Mouse (Mus musculus) limb, embryonic 14.5 days (tissue): ENCODE results near the gene Mtfp1. TPM values are rescaled to one million over a fixed set of nuclear protein-coding genes. Genes with fewer than 3 reads are reported as not detected.
"Not testable (repeated sequence)": the region's sequence is repeated elsewhere in the genome, so short reads cannot be mapped to it uniquely, and the experiment has no call there.

Source experiments
- ATAC-seq: fragments of 200-750 bp; cut with Nextera tagmentation; 2 replicates; pipeline ENCODE4 v1.8.0; 2017; ENCODE audit warnings: low read depth, moderate number of reproducible peaks, moderate TSS enrichment; ENCODE audit not compliant: low FRiP score
- DNase-seq: peaks from one replicate; pipeline ENCODE4 v3.0.0-alpha.2; 2015; ENCODE audit warnings: low spot score
- H3K27ac ChIP-seq: fragments of 300-500 bp; sonication (generic); replicated peaks from 2 replicates; pipeline ENCODE4 v1.5.1; 2014; ENCODE audit warnings: low read depth, mild to moderate bottlenecking, low read length, moderate library complexity, mixed read lengths
- H3K27me3 ChIP-seq: fragments of 300-500 bp; sonication (generic); 2 replicates; pipeline ENCODE4 v1.6.1; 2014; ENCODE audit warnings: low read length, mixed read lengths; ENCODE audit not compliant: control insufficient read depth, insufficient read depth
- H3K36me3 ChIP-seq: fragments of 300-500 bp; sonication (generic); 2 replicates; pipeline ENCODE4 v1.6.1; 2014; ENCODE audit warnings: mild to moderate bottlenecking, low read length, moderate library complexity, mixed read lengths; ENCODE audit not compliant: control insufficient read depth, insufficient read depth
- H3K4me1 ChIP-seq: fragments of 300-500 bp; sonication (generic); 2 replicates; pipeline ENCODE4 v1.6.1; 2014; ENCODE audit warnings: antibody characterized with exemption, low read length, mixed read lengths; ENCODE audit not compliant: control insufficient read depth, insufficient read depth
- H3K4me2 ChIP-seq: fragments of 300-500 bp; sonication (generic); replicated peaks from 2 replicates; pipeline ENCODE4 v1.6.1; 2014; ENCODE audit warnings: low read depth, mild to moderate bottlenecking, low read length, moderate library complexity; ENCODE audit not compliant: severe bottlenecking
- H3K4me3 ChIP-seq: fragments of 300-500 bp; sonication (generic); replicated peaks from 2 replicates; pipeline ENCODE4 v1.5.1; 2014; ENCODE audit warnings: low read length
- H3K9ac ChIP-seq: fragments of 300-500 bp; sonication (generic); 2 replicates; pipeline ENCODE4 v1.6.1; 2014; ENCODE audit warnings: mild to moderate bottlenecking, low read depth, low read length, moderate library complexity; ENCODE audit not compliant: severe bottlenecking
- H3K9me3 ChIP-seq: fragments of 300-500 bp; sonication (generic); 2 replicates; pipeline ENCODE4 v1.6.1; 2016; ENCODE audit warnings: low read length; ENCODE audit not compliant: control insufficient read depth
- POLR2A ChIP-seq: fragments of 200-500 bp; IDR thresholded peaks from 2 replicates; pipeline ENCODE4 v1.8.0; 2012; ENCODE audit warnings: inconsistent platforms, mild to moderate bottlenecking, moderate library complexity, borderline replicate concordance; ENCODE audit not compliant: insufficient read depth, insufficient read length; ENCODE audit errors: extremely low read depth
- WGBS: fragments of 180-500 bp; shearing (Covaris S2); extraction: QIAGEN DNeasy Blood & Tissue Kit; methylation state at CpG from one replicate; pipeline ENCODE4 v1.1.7; 2014; 5-methylcytosine and 5-hydroxymethylcytosine counted together
- polyA plus RNA-seq, 2 experiments: library from polyadenylated mRNA; depleted of rRNA in 1 of 2; stranded (reverse) in 1 of 2; unstranded in 1 of 2; fragments of >200 nt; fragmentation: Nextera tagmentation in 1 of 2; extraction: Ambion mirVana in 1 of 2; gene quantifications; 2 replicates each; pipeline versions ENCODE4 v1.2.1 to v1.2.3; 2012 to 2014

The Mtfp1 gene
- polyA plus RNA-seq, 2 experiments = 4.7 to 5.3 TPM

DNA sequence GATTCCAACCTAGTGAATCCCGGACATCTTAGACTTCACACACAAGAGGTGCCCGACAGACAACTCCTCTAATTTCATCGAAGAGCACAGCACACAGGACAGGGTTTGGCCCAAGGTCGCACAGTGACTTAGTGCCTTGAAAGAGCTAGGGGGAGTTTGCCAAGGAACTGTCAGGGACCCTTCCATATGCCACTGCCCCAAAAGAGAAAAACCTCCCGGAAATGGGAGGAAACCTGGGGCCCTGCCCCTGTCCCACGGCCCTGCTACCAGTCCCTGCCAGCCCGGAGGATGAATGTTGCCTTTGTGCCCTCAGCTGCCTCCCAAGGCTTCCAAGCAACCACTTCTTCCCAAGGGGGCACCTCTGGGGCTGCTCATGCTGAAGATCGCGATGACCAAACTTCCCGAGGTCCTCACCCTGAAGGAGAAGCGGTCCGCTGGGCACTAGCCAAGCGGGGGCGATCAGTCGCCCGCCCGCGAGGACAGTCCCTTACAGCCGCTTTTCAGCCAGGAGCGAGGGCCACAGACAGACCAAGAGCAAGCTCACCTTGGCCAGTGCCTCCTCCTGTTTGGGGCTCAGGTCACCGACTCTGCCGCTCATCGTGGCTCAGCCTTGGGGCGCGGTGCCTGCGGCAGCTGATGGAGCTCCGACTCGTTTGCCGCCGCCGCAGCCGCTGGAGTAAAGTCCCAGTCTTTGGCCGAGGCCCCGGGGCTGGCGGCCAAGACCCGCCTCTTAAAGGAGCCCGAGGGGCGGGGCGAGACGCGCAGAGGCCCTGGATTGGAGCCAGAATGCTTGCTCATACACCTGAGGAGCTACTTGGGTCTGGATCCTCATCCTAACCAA, 23.1 kb upstream of the Mtfp1 start:
- H3K4me1 ChIP-seq = peaks cover 7% of the 10 kb centered on the region; the same call in 1 of the 2 replicates
- WGBS = 3% methylated on average over 41 of the region's 41 CpGs
- peak overlapping the region; percentile 58 for H3K4me3 ChIP-seq
- H3K27ac ChIP-seq = peak overlapping the region; percentile 75
- DNase-seq (peak; percentile 74), ATAC-seq (peak; percentile 74)
- H3K9ac ChIP-seq = peak overlapping the region; percentile 75
- H3K27me3 ChIP-seq = peaks cover 4% of the 10 kb centered on the region; the same call in 1 of the 2 replicates
- TF ChIP-seq POLR2A = 0 out of 2 replicates have a peak, but pooled peaks have one; percentile 56
- no peaks in the 10 kb centered on the region for H3K36me3 ChIP-seq
- peak overlapping the region; percentile 98 for H3K4me2 ChIP-seq
- H3K9me3 ChIP-seq = no peaks in the 10 kb centered on the region

DNA sequence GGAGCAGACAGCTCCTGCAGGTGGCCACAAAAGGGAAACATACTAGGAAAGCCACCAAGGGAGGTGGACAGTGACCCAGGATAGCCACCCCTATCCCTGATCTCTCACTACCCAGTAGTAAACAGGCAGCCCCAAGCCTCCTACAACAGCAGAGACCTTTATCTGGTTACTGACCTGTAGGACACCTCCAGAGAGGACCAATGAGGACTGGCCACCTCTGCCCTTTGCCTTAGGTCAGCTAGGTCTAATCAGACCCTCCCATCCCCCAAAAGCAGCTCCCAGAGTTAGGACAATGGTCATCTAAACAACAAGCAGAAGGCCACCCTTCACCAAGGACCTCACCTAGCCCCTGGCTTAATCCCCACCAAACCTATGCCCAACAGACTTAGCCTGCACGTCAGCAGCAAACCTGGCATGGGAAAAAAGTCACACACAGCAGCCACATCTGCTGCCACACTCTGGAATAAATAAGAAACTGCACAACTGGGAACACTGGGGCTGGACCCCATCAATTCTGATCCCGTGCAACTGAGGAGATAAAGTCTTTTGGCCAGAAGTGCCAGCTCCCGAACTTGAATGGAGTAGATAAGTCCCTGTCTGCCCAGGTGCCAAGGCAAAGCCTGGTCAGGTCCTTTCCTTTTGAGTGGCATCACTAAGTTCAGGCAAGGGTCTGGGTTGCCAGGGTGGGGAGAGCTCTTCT, 22.3 kb upstream of the Mtfp1 start:
- Histone ChIP-seq H3K4me2 (peak overlapping the region; percentile 98), H3K9ac (peak overlapping the region; percentile 75; the same call in 1 of the 2 replicates), H3K36me3 (no peaks in the 10 kb centered on the region), H3K9me3 (no peaks in the 10 kb centered on the region), H3K4me3 (peak overlapping the region; percentile 58), H3K4me1 (peaks cover 7% of the 10 kb centered on the region; the same call in 1 of the 2 replicates), H3K27me3 (peaks cover 4% of the 10 kb centered on the region; the same call in 1 of the 2 replicates), H3K27ac (no peak overlapping the region)
- DNase-seq = no peak
- TF ChIP-seq POLR2A = no peak
- 29% methylated on average over 3 of the region's 3 CpGs for WGBS
- no peak for ATAC-seq

GRCm38 (mm10) chr11:4116458-4117141, 21.4 kb upstream of the Mtfp1 start:
- H3K4me2 ChIP-seq = no peak overlapping the region
- no peak for TF ChIP-seq POLR2A
- no peak for ATAC-seq
- no peak overlapping the region for H3K27ac ChIP-seq
- peaks cover 7% of the 10 kb centered on the region; the same call in 1 of the 2 replicates for H3K4me1 ChIP-seq
- H3K27me3 ChIP-seq = peaks cover 4% of the 10 kb centered on the region; the same call in 1 of the 2 replicates
- 51% methylated on average over 11 of the region's 11 CpGs for WGBS
- no peaks in the 10 kb centered on the region for H3K36me3 ChIP-seq
- H3K9me3 ChIP-seq = no peaks in the 10 kb centered on the region
- no peak overlapping the region for H3K4me3 ChIP-seq
- no peak for DNase-seq
- 0 out of 2 replicates have a peak overlapping the region, but pooled peaks have one; percentile 12 for H3K9ac ChIP-seq

DNA sequence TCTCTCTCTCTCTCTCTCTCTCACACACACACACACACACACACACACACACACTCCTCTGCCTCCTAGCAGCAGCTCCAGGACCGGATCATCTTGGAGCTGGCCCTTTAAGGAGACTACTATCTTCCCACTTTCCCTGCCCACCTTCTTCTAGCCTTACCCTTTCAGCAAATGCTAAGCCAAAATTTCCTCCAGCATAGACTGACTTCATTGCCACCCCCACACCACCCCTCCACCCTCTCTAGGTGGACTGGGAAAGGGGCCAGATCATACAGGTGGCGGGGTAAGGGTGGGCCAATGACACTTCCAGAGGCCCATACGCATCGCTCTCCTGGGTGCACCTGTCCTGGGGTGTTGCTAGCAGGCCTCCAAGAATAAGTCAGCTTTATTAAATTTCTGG, 20.2 kb upstream of the Mtfp1 start:
- no peak for TF ChIP-seq POLR2A
- no peak overlapping the region for H3K9ac ChIP-seq
- H3K9me3 ChIP-seq = no peaks in the 10 kb centered on the region
- H3K4me3 ChIP-seq = no peak overlapping the region
- H3K4me2 ChIP-seq = no peak overlapping the region
- DNase-seq (no peak), ATAC-seq (no peak)
- peaks cover 4% of the 10 kb centered on the region; the same call in 1 of the 2 replicates for H3K27me3 ChIP-seq
- no peak overlapping the region for H3K27ac ChIP-seq
- 79% methylated on average over 4 of the region's 4 CpGs for WGBS
- H3K4me1 ChIP-seq = peaks cover 7% of the 10 kb centered on the region; the same call in 1 of the 2 replicates
- H3K36me3 ChIP-seq = 0 out of 2 replicates have a peak, but pooled peaks cover 3% of the 10 kb centered on the region

- H3K27ac ChIP-seq, H3K4me2 ChIP-seq, H3K9ac ChIP-seq, ATAC-seq, H3K27me3 ChIP-seq, H3K4me1 ChIP-seq, H3K36me3 ChIP-seq, DNase-seq, H3K4me3 ChIP-seq, H3K9me3 ChIP-seq: not testable (repeated sequence)
- 80% methylated on average over 6 of the region's 6 CpGs for WGBS
These were observed 19.3 kb upstream of the Mtfp1 start for GRCm38 (mm10) chr11:4114541-4114940.
